Mouse (Mus musculus) olfactory bulb, adult 2 months (tissue): ENCODE measurements around the gene Gemin5. TPM values are rescaled to one million over a fixed set of nuclear protein-coding genes. Genes with fewer than 3 reads are reported as not detected.
"Not testable (repeated sequence)": the region's sequence is repeated elsewhere in the genome, so short reads cannot be mapped to it uniquely, and the experiment has no call there.

Source experiments
- H3K27ac ChIP-seq: fragments of 200-500 bp; 2 replicates; pipeline ENCODE4 v1.5.1; 2012; ENCODE audit warnings: low read depth, low read length; ENCODE audit not compliant: insufficient read depth
- H3K4me1 ChIP-seq: fragments of 200-500 bp; 2 replicates; pipeline ENCODE4 v1.6.1; 2012; ENCODE audit warnings: low read length; ENCODE audit not compliant: control insufficient read depth, insufficient read depth
- H3K4me3 ChIP-seq: fragments of 200-500 bp; 2 replicates; pipeline ENCODE4 v1.5.1; 2012; ENCODE audit warnings: mild to moderate bottlenecking, low read depth, low read length, moderate library complexity; ENCODE audit not compliant: insufficient read depth
- CTCF ChIP-seq: fragments of 200-500 bp; IDR thresholded peaks from 2 replicates; pipeline ENCODE4 v1.5.1; 2012; ENCODE audit warnings: low read depth, mild to moderate bottlenecking, low read length, moderate library complexity; ENCODE audit not compliant: insufficient read depth
- POLR2A ChIP-seq: fragments of 200-500 bp; IDR thresholded peaks from 2 replicates; pipeline ENCODE4 v1.6.1; 2012; ENCODE audit warnings: mild to moderate bottlenecking, low read depth, low read length, moderate library complexity; ENCODE audit not compliant: insufficient read depth
- WGBS: fragments of 180-500 bp; shearing (Covaris S2); methylation state at CpG from one replicate; pipeline ENCODE4 v1.1.7; 2018; 5-methylcytosine and 5-hydroxymethylcytosine counted together
- polyA plus RNA-seq: library from polyadenylated mRNA; stranded (reverse); fragments of >200 nt; gene quantifications from 2 replicates; pipeline ENCODE4 v1.2.4, GENCODE M21; 2012; ENCODE audit warnings: low replicate concordance; ENCODE audit not compliant: missing spikeins, insufficient read depth, insufficient read length

Gene Gemin5
- polyA plus RNA-seq, 1 experiment: not detected

- TF ChIP-seq CTCF: no peak; the same call in 1 of the 2 replicates
- no peak for TF ChIP-seq POLR2A
Measured at GRCm38 (mm10) chr11:58104351-58104791, 64.0 kb downstream of the Gemin5 start.

GRCm38 (mm10) chr11:58103697-58104306 lies 64.5 kb downstream of the Gemin5 start, which contains the start of gene Cnot8:
TSS of gene Cnot8 (plus strand) at chr11:58104153.
- TF ChIP-seq CTCF (no peak), POLR2A (peak; percentile 71)
- Histone ChIP-seq H3K27ac (peak within 1 kb of the TSS; percentile 67), H3K4me3 (peak within 1 kb of the TSS; percentile 96), H3K4me1 (peaks cover 12% of the 10 kb centered on the region)
- under 1% methylated on average over 55 of the region's 55 CpGs for WGBS

More at GRCm38 (mm10) chr11:58104351-58104791, 64.0 kb downstream of the Gemin5 start:
- under 1% methylated on average over 24 of the region's 24 CpGs for WGBS
- peaks cover 12% of the 10 kb centered on the region for H3K4me1 ChIP-seq
- peak overlapping the region; percentile 96 for H3K4me3 ChIP-seq
- peak overlapping the region; percentile 67 for H3K27ac ChIP-seq

GRCm38 (mm10) chr11:58103344-58103653 lies 65.0 kb downstream of the Gemin5 start:
- Histone ChIP-seq H3K4me3 (peak overlapping the region; percentile 96), H3K27ac (peak overlapping the region; percentile 66), H3K4me1 (peaks cover 12% of the 10 kb centered on the region)
- 57% methylated on average over 13 of the region's 13 CpGs for WGBS
- TF ChIP-seq CTCF (no peak), POLR2A (no peak)

GRCm38 (mm10) chr11:58102581-58103343 lies 65.6 kb downstream of the Gemin5 start:
- WGBS: 82% methylated on average over 9 of the region's 9 CpGs
- TF ChIP-seq CTCF (no peak), POLR2A (no peak)
- H3K4me3 ChIP-seq: peak overlapping the region; percentile 96
- H3K27ac ChIP-seq: no peak overlapping the region; the same call in 1 of the 2 replicates
- peaks cover 12% of the 10 kb centered on the region for H3K4me1 ChIP-seq

GRCm38 (mm10) chr11:58102146-58102545 lies 66.2 kb downstream of the Gemin5 start:
- 85% methylated on average over 3 of the region's 3 CpGs for WGBS
- no peak for TF ChIP-seq POLR2A
- TF ChIP-seq CTCF: no peak
- Histone ChIP-seq H3K4me3 (no peak overlapping the region), H3K27ac (peak overlapping the region; percentile 18; the same call in 1 of the 2 replicates), H3K4me1 (peaks cover 15% of the 10 kb centered on the region)

GRCm38 (mm10) chr11:58101194-58101720 lies 67.1 kb downstream of the Gemin5 start:
- 88% methylated on average over 4 of the region's 4 CpGs for WGBS
- Histone ChIP-seq H3K27ac (no peak overlapping the region), H3K4me1 (peaks cover 15% of the 10 kb centered on the region), H3K4me3 (no peak overlapping the region)
- no peak for TF ChIP-seq POLR2A
- TF ChIP-seq CTCF: no peak

GRCm38 (mm10) chr11:58100006-58100405 lies 68.3 kb downstream of the Gemin5 start:
- 86% methylated on average over 2 of the region's 2 CpGs for WGBS
- no peak overlapping the region for H3K27ac ChIP-seq
- TF ChIP-seq CTCF (no peak), POLR2A (no peak)
- H3K4me3 ChIP-seq: no peak overlapping the region
- peaks cover 12% of the 10 kb centered on the region for H3K4me1 ChIP-seq

- not testable (repeated sequence) for H3K4me1 ChIP-seq, H3K27ac ChIP-seq, H3K4me3 ChIP-seq
- WGBS: 75% methylated on average over 5 of the region's 5 CpGs
Measured at GRCm38 (mm10) chr11:58098366-58098720, 70.0 kb downstream of the Gemin5 start.
